Comparison of ENCODE assay signal across 15 mouse cellular contexts in the genomic region with DNA sequence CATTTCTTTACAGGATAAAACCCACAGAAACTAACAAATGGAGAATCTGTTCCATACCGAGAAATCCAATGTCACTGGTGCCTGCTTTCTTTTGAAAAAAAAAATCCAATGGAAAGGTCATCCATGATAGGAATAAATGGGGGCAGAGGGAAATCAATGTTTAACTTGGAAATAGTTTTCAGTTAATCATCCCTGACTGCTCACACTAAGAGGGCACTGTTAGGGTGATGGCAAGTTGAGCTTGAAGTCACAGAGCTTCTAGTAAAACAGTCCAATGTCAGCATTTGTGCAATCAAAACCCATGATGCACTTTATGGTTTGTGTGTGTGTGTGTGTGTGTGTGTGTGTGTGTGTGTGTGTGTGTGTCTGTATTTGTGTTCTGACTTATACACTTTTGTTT.
"Had no signal": no experiment of that assay in that cellular context is flagged by ENCODE, and none has a peak within 500 bp of the region (broad histone marks: within the 10 kb centered on the region; RNA-seq: fewer than 3 reads in every experiment).

No protein-coding gene starts in this region.

- H3K4me2 ChIP-seq: neural tube, embryonic 12.5 days had no signal

- DNase-seq: lung, adult 2 months; lung, postnatal 36 days; midbrain, embryonic 14.5 days; right cerebral cortex, adult 18-20 months; right cerebral cortex, postnatal 25 days; thymus, postnatal 4 days had no signal

- H3K4me3 ChIP-seq: left cerebral cortex, adult 2 months; limb, embryonic 10.5 days; midbrain, embryonic 10.5 days; myocyte; neural tube, embryonic 12.5 days had no signal

- H3K36me3 ChIP-seq: limb, embryonic 10.5 days; midbrain, embryonic 10.5 days; neural tube, embryonic 12.5 days had no signal

- H3K9ac ChIP-seq: liver, embryonic 14.5 days; neural tube, embryonic 12.5 days had no signal

- H3K4me1 ChIP-seq: limb, embryonic 10.5 days had no signal

- H3K27me3 ChIP-seq: neural tube, embryonic 12.5 days had no signal

- H3K9me3 ChIP-seq: limb, embryonic 10.5 days; midbrain, embryonic 10.5 days; neural tube, embryonic 12.5 days had no signal

- H3K27ac ChIP-seq: hindbrain, postnatal 0 days; left cerebral cortex, adult 2 months; limb, embryonic 10.5 days; liver, embryonic 14.5 days; midbrain, embryonic 10.5 days; neural tube, embryonic 12.5 days; stomach, postnatal 0 days had no signal

- ATAC-seq: hindbrain, postnatal 0 days; lung, postnatal 0 days had no signal
